Mouse (Mus musculus) central nervous system, embryonic 14 days (tissue): ENCODE results near the gene Frrs1l. TPM values are rescaled to one million over a fixed set of nuclear protein-coding genes. Genes with fewer than 3 reads are reported as not detected.

Experiments used
- polyA plus RNA-seq: library from polyadenylated mRNA; depleted of rRNA; stranded (reverse); fragments of >200 nt; gene quantifications from 2 replicates; pipeline ENCODE4 v1.2.3, GENCODE M21; 2012; rRNA removed

Frrs1l gene
- polyA plus RNA-seq, result 10.1 TPM in 2 replicates

GRCm38 (mm10) chr4:56990215-56990584 is at the start of gene Frrs1l:
Frrs1l (minus strand) TSS chr4:56990391.

GRCm38 (mm10) chr4:56946641-56947640 is 43.2 kb downstream of the Frrs1l start, which contains the start of gene Tmem245:
Tmem245 (minus strand) TSS chr4:56947437.

Other genes starting within 250 kb of the Frrs1l start
- gene Actl7b, start 248.9 kb downstream of the Frrs1l start, polyA plus RNA-seq, result 0.19 and 0.20 TPM in 2 replicates
- gene Actl7a, start 247.0 kb downstream of the Frrs1l start, polyA plus RNA-seq, result not detected in 2 replicates
- 69.3 and 72.0 TPM in 2 replicates for gene Elp1, start 188.1 kb downstream of the Frrs1l start, polyA plus RNA-seq
- gene Fam206a, start 188.0 kb downstream of the Frrs1l start, polyA plus RNA-seq, result 10.4 and 10.7 TPM in 2 replicates
- gene Ctnnal1, start 125.2 kb downstream of the Frrs1l start, polyA plus RNA-seq, result 25.2 and 26.2 TPM in 2 replicates
- 9.8 and 10.0 TPM in 2 replicates for gene Tmem245, start 43.0 kb downstream of the Frrs1l start, polyA plus RNA-seq
- 4.6 and 8.2 TPM in 2 replicates for gene Epb41l4b, start 153.0 kb upstream of the Frrs1l start, polyA plus RNA-seq